Mouse (Mus musculus) T-helper 17 cell (primary cell): Measurements from ENCODE around the gene Tmem151a.

Experiments used
- in situ Hi-C, 2 experiments: fragments of 300-600 bp; cut with MboI, MseI; formaldehyde crosslinking; loops; 1 replicate in 1 of 2; 2 replicates in 1 of 2; pipeline ENCODE4 v1.15.1; 2025; ENCODE audit warnings: high pct_unique_total_duplicates in 2 of 2

The Tmem151a gene

GRCm38 (mm10) chr19:5048138-5049056, 36.9 kb downstream of the Tmem151a start:
- in situ Hi-C loops: no loop called here

- in situ Hi-C loops: no loop called here
Observed at GRCm38 (mm10) chr19:5045531-5045930, 39.8 kb downstream of the Tmem151a start.

GRCm38 (mm10) chr19:5041588-5041987, 43.7 kb downstream of the Tmem151a start:
- in situ Hi-C loops: no loop called here

GRCm38 (mm10) chr19:5040862-5041523, 44.3 kb downstream of the Tmem151a start, which contains the start of gene Brms1:
Gene Brms1, plus strand, starts transcription at chr19:5041354.
- in situ Hi-C loops: no loop called here

- in situ Hi-C loops: no loop called here
Observed at GRCm38 (mm10) chr19:5039301-5040114, 45.8 kb downstream of the Tmem151a start.

- in situ Hi-C loops: no loop called here
Observed at GRCm38 (mm10) chr19:5038709-5039156, 46.6 kb downstream of the Tmem151a start, which contains the start of the genes B4gat1 and AC124502.3. Gene B4gat1, plus strand, starts transcription at chr19:5038826. Gene AC124502.3, plus strand, starts transcription at chr19:5038891.

- in situ Hi-C loops: no loop called here
Observed at GRCm38 (mm10) chr19:5037678-5038571, 47.4 kb downstream of the Tmem151a start.

GRCm38 (mm10) chr19:5036577-5036976, 48.8 kb downstream of the Tmem151a start:
- in situ Hi-C loops: no loop called here

- in situ Hi-C loops: no loop called here
Observed at GRCm38 (mm10) chr19:5032686-5033085, 52.6 kb downstream of the Tmem151a start.

- in situ Hi-C loops: loop anchor here in 1 of 2 experiments (10.0 kb wide), 1 partner anchor 1799 kb away; no protein-coding TSS in a partner anchor
Observed at GRCm38 (mm10) chr19:5026111-5026510, 59.2 kb downstream of the Tmem151a start.

GRCm38 (mm10) chr19:5023621-5024479, 61.5 kb downstream of the Tmem151a start, which contains the start of gene Slc29a2:
Gene Slc29a2, plus strand, starts transcription at chr19:5023860.
- in situ Hi-C loops: loop anchor here in 1 of 2 experiments (10.0 kb wide), 1 partner anchor 1801 kb away; no protein-coding TSS in a partner anchor

- in situ Hi-C loops: loop anchor here in 1 of 2 experiments (10.0 kb wide), 1 partner anchor 1803 kb away; no protein-coding TSS in a partner anchor
Observed at GRCm38 (mm10) chr19:5021416-5021815, 63.9 kb downstream of the Tmem151a start.
